Comparison of ENCODE assay signal across 17 mouse cellular contexts in genomic region chr3:97840439-97840838, GRCm38 (mm10). TPM values are rescaled to one million over a fixed set of nuclear protein-coding genes. Genes with fewer than 3 reads are reported as not detected.
DNase-seq lines count a peak whose midpoint lies in the region; ATAC-seq and TF ChIP-seq lines count a peak whose summit lies in the region.
"Had no signal": no experiment of that assay in that cellular context is flagged by ENCODE, and none has a peak within 500 bp of the region (broad histone marks: within the 10 kb centered on the region; RNA-seq: fewer than 3 reads in every experiment).

No protein-coding gene starts in this region.

- no peak overlapping the region for H3K4me2 ChIP-seq in kidney, postnatal 0 days (ENCODE audit: low read length)
- H3K4me2 ChIP-seq: forebrain, embryonic 15.5 days had no signal

- no peak for TF ChIP-seq EP300 in MEL (IDR thresholded peaks at IDR 0.05; ENCODE audit: low read depth in 1 of 2, low read length in 2 of 2)

- TF ChIP-seq CTCF in kidney, postnatal 0 days (IDR thresholded peaks at IDR 0.05; ENCODE audit: low read depth) = peak; percentile 56
- TF ChIP-seq CTCF in MEL (IDR thresholded peaks at IDR 0.05 in 2 of 3, conservative IDR thresholded peaks at IDR 0.05 in 1 of 3; ENCODE audit: control insufficient read depth in 1 of 3, insufficient read depth in 1 of 3, low read depth in 2 of 3, low read length in 3 of 3, poor library complexity in 1 of 3, severe bottlenecking in 1 of 3) = peak; percentile 3 to 57 (median 19); a peak in 3 of 6 replicates

- H3K4me3 ChIP-seq in kidney, postnatal 0 days (replicated peaks; ENCODE audit: low read depth, low read length) = no peak overlapping the region
- no peak overlapping the region for H3K4me3 ChIP-seq in MEL (ENCODE audit: control insufficient read depth in 1 of 2, insufficient read depth in 1 of 2, low read depth in 2 of 2, low read length in 2 of 2)
- H3K4me3 ChIP-seq: forebrain, embryonic 15.5 days; midbrain, embryonic 10.5 days had no signal

- TF ChIP-seq POLR2A in MEL (IDR thresholded peaks at IDR 0.05; ENCODE audit: control insufficient read depth in 1 of 2, insufficient read depth in 1 of 2, low read depth in 1 of 2, low read length in 2 of 2, poor library complexity in 1 of 2) = no peak

- no peak overlapping the region for H3K9ac ChIP-seq in kidney, postnatal 0 days (ENCODE audit: low read depth, low read length)
- H3K9ac ChIP-seq in MEL (ENCODE audit: control insufficient read depth, low read depth, low read length, poor library complexity, severe bottlenecking) = no peak overlapping the region
- H3K9ac ChIP-seq: forebrain, embryonic 15.5 days had no signal

- no peaks in the 10 kb centered on the region for H3K4me1 ChIP-seq in kidney, postnatal 0 days (replicated peaks; ENCODE audit: insufficient read depth, low read length)
- H3K4me1 ChIP-seq in MEL (ENCODE audit: control insufficient read depth in 1 of 2, insufficient read depth in 2 of 2, low read length in 2 of 2) = no peaks in the 10 kb centered on the region
- H3K4me1 ChIP-seq: forebrain, embryonic 15.5 days; midbrain, embryonic 10.5 days had no signal

- H3K27ac ChIP-seq in kidney, postnatal 0 days = no peak overlapping the region
- no peak overlapping the region for H3K27ac ChIP-seq in MEL (ENCODE audit: control insufficient read depth, low read depth, low read length)
- H3K27ac ChIP-seq: forebrain, embryonic 15.5 days; midbrain, embryonic 10.5 days had no signal

- no peaks in the 10 kb centered on the region for H3K9me3 ChIP-seq in kidney, postnatal 0 days (replicated peaks; ENCODE audit: low read length)
- no peaks in the 10 kb centered on the region for H3K9me3 ChIP-seq in MEL (replicated peaks; ENCODE audit: insufficient read depth, low read length)
- H3K9me3 ChIP-seq: forebrain, embryonic 15.5 days; midbrain, embryonic 10.5 days had no signal

- no peaks in the 10 kb centered on the region for H3K27me3 ChIP-seq in kidney, postnatal 0 days (ENCODE audit: insufficient read depth, low read length)
- H3K27me3 ChIP-seq in MEL (ENCODE audit: control insufficient read depth in 1 of 2, insufficient read depth in 2 of 2, low read length in 2 of 2) = no peaks in the 10 kb centered on the region
- H3K27me3 ChIP-seq: forebrain, embryonic 15.5 days had no signal

- peak; percentile 57 for TF ChIP-seq RAD21 in MEL (IDR thresholded peaks at IDR 0.05; ENCODE audit: low read depth, low read length)

- no peak for ATAC-seq in kidney, postnatal 0 days (replicated peaks; ENCODE audit: low FRiP score, low read depth)
- 0 out of 2 replicates have a peak, but pooled peaks have one; percentile 26 for ATAC-seq in megakaryocyte progenitor cell, adult 5-6 weeks (replicated peaks; ENCODE audit: poor library complexity)
- ATAC-seq: activated CD4-positive, CD25-positive, alpha-beta regulatory T cell, adult 4 months; forebrain, embryonic 15.5 days; inflammation-experienced regulatory T-cells, adult 6 months had no signal

- H3K36me3 ChIP-seq in kidney, postnatal 0 days (ENCODE audit: insufficient read depth, low read length) = no peaks in the 10 kb centered on the region
- no peaks in the 10 kb centered on the region for H3K36me3 ChIP-seq in MEL (ENCODE audit: control insufficient read depth in 1 of 2, insufficient read depth in 2 of 2, low read length in 2 of 2)
- H3K36me3 ChIP-seq: forebrain, embryonic 15.5 days; midbrain, embryonic 10.5 days had no signal

- DNase-seq in gastrocnemius, adult 18-20 months (ENCODE audit: low spot score) = peak; percentile 53
- no peak for DNase-seq in gastrocnemius, adult 8-10 months (ENCODE audit: low spot score in 2 of 2)
- DNase-seq in kidney, postnatal 0 days (ENCODE audit: low spot score) = peak; percentile 8
- DNase-seq in kidney, adult 11 months = no peak
- DNase-seq in MEL (ENCODE audit: low read depth, low spot score) = peak; percentile 44
- DNase-seq in spleen, postnatal 10 days (ENCODE audit: low spot score in 2 of 2) = no peak
- DNase-seq in embryo, embryonic 10 days (ENCODE audit: low spot score) = no peak
- DNase-seq: cerebellum, adult 11-12 months; gastrocnemius, postnatal 25 days; lung, postnatal 10 days; right cerebral cortex, postnatal 25 days; thymus, postnatal 14 days had no signal

- no peaks in the 10 kb centered on the region for H3K79me2 ChIP-seq in MEL (ENCODE audit: control insufficient read depth, insufficient read depth, low read length, poor library complexity)

TF ChIP-seq in MEL, 35 proteins besides CTCF, POLR2A, EP300 and RAD21:
- TF ChIP-seq ZC3H11A (IDR thresholded peaks at IDR 0.05; ENCODE audit: low read depth, low read length) (peak; percentile 31), TCF12 (IDR thresholded peaks at IDR 0.05; ENCODE audit: low read depth, low read length) (no peak), SMC3 (IDR thresholded peaks at IDR 0.05; ENCODE audit: low read depth, low read length) (peak; percentile 54), ZMIZ1 (IDR thresholded peaks at IDR 0.05; ENCODE audit: low read depth, low read length) (no peak)

RNA-seq across cellular contexts. Expression of gene Pde4dip, which starts 48.1 kb away (rescaled TPM):
- 1,000 to 10,000 TPM; 2,910 to 3,459 TPM for total RNA-seq in gastrocnemius, adult 18-20 months (2021)
- 1,000 to 10,000 TPM; 3,083 to 3,979 (median 3,594) TPM for total RNA-seq in gastrocnemius, adult 8-10 months (2022)
- polyA plus RNA-seq in kidney, postnatal 0 days (2015; fragmentation: Nextera tagmentation; extraction: Ambion mirVana) = 17.6 and 18.0 TPM in 2 replicates
- total RNA-seq in MEL (2012; rRNA removed) = 52.4 and 53.3 TPM in 2 replicates
- polyA plus RNA-seq in MEL (2012; ENCODE audit: insufficient read depth in 1 of 2, insufficient read length in 2 of 2, low read depth in 1 of 2, low replicate concordance in 2 of 2, missing spikeins in 1 of 2) = 10 to 100 TPM in 1 of 2 experiments, not detected in 1; 47.6 TPM
- total RNA-seq in megakaryocyte progenitor cell, adult 5-6 weeks (2015) = 4.7 and 4.8 TPM in 2 replicates
- 6.7 and 7.8 TPM in 2 replicates for total RNA-seq in megakaryocyte progenitor cell, adult 5-6 weeks (2017)

Comparison
In these comparisons a context has a peak if more than half of its experiments do, and no peak if none do; other contexts are left out.
1. DNase-seq: peak in gastrocnemius, adult 18-20 months (single experiment), kidney, postnatal 0 days (single experiment) and MEL (single experiment); none in gastrocnemius, adult 8-10 months (0 of 2), kidney, adult 11 months (single experiment), spleen, postnatal 10 days (0 of 2) and embryo, embryonic 10 days (single experiment).
2. RNA of gene Pde4dip, which starts 48.1 kb away (total RNA-seq): 3,083 to 3,979 TPM in gastrocnemius, adult 8-10 months and 2,910 to 3,459 TPM in gastrocnemius, adult 18-20 months; 52.4 to 53.3 TPM in MEL and 4.7 to 7.8 TPM in megakaryocyte progenitor cell, adult 5-6 weeks; every median in the first group is over 10 times any median in the second.